Mouse (Mus musculus): ENCODE results near the gene Macrod1.

The Macrod1 gene

DNA sequence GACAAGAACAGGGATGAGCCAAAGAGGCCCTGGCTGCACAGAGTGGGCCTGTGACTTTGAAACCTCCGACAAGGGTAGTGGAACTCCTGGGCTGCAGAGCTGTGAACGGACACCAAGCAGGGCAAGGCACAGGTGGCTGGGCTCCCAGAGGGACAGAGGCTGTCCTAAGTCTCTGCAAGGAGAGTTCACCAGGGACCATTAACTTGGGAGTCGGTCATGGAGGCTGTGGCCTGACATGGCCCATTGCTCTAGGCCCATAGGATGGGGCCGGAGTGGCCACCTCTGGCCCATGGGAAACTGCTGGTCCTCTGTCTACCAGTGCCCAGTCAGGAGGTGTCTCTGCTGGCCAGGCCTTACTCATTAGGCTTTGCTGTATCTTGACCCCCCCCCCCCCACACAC lies 55.1 kb downstream of the Macrod1 start:
- in situ Hi-C loops (cut with MboI, MseI): no loop called here

DNA sequence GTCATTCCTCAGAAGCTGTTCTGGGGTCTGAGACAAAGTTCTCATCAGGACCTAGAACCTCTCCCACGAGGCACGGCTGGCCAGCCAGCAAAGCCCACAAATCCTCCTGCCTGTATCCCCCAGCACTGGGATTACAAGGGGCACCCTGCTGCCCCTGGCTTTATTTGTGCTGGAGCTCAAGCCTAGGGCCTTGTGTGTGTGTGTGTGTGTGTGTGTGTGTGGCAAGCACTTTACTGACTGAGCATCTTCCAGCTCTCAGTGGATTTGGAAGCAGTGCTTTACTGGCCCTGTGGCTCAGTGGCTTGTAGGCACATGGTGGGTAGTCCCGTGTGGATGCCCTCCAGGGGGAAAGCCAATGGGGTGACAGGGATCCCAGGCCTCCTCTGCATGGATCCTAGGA lies 56.0 kb downstream of the Macrod1 start:
- in situ Hi-C loops (cut with MboI, MseI): no loop called here

DNA sequence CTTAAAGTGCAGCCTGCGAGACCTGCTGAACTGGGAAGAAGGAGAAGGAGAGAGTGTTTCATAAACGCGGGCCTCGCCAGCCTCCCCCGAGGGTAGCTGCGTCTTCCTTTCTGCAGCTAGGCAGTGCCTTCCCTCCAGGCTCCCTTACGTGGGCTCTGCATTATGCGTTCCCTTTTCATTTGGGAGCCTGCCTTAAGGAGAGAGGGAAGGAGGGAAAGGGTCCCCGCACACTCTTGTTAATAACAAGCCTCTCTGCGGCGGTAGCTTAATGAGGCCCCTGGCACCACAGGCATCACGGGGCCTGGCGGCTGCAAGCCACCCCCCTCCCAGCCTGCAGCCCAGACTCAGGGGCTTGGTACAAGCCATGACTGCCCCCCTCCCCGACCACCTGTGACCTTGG lies 57.0 kb downstream of the Macrod1 start:
- in situ Hi-C loops (cut with MboI, MseI): no loop called here

DNA sequence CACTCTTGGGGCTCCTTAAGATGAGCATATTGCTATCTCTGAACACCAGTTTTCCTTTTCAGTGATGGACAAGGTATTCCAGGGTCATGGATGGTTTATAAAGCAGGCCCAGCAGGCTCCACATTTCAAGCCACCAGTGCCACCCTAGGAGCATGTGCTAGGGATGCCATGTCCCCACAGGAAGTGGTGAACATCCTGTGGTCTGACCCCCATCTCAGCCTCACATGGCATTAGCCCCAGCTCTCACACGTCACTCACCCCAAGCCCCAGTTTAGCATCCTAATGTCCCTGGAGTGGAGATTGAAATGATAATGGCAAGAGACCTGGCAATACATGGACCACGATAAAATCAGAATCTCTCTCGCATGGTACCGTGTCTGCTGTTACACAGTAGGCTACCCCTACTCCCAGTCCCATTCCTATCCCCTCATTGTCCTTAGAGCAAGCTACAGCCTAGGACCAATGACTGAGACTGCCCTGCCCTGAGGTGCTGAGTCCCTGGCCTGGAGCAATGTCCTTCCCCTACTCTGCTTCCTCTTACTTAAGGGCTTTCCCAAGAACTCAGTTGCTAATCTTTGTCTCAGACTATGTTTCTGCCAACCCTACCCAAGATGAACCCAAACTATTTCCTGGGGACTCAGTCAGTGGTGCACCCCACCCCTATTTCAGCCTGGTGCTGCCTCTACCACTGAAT lies 59.6 kb downstream of the Macrod1 start:
- in situ Hi-C loops (cut with MboI, MseI): no loop called here

DNA sequence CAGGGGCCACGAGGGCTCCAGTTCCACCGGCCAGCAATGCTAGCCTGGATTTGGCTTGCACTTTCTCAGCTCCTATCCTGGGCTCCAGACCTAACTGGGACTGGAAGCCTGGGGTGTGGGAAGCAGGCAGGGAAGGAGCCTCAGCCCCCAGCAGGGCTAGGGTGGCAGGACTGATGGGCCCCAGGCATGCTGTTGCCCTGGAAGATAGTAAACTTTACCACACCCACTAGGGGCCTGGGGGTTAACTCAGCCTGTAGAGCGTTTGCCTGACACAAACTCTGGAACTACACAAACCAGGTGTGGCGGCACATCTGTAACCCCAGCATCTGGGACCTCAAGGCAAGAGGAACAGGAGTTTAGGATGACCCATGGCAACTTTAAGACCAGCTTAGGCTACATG lies 60.5 kb downstream of the Macrod1 start:
- in situ Hi-C loops (cut with MboI, MseI): no loop called here

DNA sequence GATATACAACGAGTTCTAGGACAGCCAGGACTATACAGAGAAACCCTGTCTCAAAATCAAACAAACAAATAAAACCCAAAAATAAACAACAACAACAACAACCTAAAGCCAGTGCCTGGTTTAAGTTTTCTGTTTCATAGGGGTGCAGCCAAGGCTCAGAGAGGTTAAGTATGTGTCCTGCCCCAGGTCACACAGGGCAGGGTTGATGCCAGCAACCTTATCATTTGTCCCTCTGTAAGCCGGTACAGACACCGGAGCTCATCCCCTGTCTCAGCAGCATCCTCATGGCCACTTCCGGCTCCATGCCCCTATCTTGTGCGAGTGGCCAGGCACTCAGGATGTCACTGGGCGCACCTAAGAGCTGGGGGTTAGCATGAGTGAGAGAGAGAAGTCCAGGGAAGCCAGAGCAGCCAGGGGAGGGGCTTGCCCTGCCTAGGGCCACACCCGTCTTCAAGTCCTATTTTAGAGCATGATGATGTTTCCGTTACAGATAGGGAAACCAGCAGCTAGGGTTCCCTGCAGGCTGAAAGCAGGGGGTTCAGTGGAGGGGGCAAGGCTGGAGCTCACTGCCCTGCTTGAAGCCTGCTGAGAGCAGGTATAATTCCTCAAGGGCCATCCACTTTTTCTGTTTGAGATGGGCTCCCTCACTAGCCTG lies 61.2 kb downstream of the Macrod1 start:
- in situ Hi-C loops (cut with MboI, MseI): no loop called here

DNA sequence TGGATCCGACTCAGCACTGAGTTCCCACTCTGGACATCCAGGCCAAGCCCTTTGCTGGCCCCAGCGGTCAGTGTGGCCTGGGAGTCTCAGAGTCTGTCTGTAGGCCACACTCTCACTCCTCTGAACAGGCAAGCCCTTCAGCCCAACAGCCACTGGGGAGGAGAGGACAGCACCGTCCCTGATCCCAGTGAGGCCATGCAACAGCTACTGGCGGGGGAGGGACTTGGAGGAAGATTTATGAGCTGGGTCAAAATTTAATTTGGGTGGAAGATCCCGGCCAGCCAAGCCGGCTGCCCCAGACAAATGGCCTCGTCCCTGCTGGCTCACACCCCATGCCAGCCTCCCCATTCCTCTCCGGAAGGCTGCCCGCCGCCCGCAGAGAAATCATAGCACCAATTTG lies 64.6 kb downstream of the Macrod1 start:
- in situ Hi-C loops (cut with MboI, MseI): no loop called here

DNA sequence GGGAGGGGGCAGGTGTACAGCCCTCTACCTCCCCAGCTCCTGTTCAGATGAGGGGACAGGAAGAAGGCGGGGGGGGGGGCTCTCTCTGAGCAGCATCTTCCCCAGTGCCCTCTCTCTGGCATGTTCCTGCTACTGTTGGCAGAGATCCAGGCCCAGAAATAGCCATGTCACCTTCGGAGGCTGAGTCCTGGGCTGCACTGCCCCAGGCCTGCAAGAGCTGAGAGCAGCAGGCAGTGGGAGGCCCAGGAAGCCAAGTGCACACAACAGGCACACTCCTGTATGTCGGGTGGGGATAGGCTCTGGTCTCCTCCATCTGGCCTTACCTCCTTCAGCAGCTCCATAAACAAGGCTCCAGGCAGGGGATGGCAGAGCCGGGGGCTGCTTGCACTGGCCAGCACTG lies 65.7 kb downstream of the Macrod1 start:
- in situ Hi-C loops (cut with MboI, MseI): no loop called here

DNA sequence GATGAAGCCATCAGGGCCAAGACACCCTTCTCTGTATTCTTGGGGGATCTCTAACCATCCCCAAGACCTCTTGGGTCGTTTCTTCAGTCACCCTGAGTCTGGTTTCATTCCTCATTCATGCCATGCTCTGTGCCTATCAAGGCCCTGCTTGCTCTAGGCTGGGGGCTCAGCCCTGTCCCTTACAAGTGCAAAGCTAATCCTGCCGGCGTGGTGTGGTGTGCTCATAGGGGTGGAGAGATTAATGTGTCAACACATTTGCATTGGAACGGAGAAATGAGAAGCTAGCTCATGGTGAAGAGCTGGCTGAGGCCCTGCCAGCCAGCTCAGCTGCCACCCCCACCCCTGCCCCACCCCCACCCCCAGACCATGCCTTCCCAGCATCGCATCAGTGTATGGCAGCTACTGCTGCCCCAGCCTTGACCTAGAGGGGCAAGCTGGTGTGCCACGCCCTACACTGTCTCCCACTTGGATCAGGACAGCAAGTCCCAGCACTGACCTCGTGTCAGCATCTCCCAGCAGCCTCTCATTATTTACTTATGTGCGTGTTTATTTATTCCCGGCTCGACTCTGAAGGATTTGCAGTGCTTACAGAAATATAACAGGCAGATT lies 66.2 kb downstream of the Macrod1 start:
- in situ Hi-C loops (cut with MboI, MseI): no loop called here

DNA sequence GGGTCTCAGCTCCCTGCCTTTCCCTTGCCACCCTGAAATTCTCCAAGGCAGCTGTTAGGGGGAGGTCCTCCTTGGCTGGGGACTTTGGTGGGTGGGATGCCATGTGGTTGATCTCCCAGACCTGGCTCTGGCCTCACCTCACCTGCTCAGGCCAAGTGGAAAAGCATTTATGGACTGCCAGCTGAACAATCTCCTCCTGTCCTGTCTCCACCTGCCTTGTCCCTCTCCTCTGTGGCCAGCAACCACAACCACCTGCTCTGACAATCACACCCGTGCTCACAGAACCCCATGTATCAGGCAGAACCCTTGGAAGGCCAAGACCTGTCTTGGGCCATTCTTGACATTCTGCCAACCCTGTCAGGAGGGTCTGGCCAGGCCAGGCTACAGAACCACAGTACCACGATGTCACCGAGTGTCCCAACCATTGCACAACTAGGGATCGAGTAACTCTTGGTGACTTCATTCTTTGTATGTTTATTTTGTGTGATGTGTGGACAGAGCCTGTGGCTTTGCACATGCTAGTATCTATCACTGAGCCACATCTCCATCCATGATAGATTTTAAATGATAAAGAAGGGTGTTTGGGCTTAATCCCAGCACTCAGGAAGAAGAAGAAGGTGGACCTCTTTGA lies 69.0 kb downstream of the Macrod1 start:
- in situ Hi-C loops (cut with MboI, MseI): no loop called here

DNA sequence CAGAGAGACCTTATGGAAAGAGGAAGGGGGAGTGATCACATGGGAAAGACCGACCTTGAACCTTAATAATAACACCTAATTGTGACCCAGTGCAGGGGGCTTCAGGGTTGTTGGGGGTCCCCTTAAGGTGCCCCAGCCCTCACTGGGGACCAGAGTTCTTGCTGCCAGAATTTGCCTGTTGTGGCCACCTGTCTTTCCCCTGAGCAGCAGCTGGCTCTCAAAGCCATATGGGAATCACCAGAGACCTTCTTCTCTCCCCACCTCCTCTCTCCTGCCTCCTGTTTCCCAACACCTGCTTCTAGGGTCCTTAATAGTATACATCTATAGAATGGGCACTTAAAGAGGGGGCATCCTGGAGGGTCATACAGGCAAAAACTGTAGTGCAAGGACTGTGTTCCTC lies 69.6 kb downstream of the Macrod1 start:
- in situ Hi-C loops (cut with MboI, MseI): no loop called here

DNA sequence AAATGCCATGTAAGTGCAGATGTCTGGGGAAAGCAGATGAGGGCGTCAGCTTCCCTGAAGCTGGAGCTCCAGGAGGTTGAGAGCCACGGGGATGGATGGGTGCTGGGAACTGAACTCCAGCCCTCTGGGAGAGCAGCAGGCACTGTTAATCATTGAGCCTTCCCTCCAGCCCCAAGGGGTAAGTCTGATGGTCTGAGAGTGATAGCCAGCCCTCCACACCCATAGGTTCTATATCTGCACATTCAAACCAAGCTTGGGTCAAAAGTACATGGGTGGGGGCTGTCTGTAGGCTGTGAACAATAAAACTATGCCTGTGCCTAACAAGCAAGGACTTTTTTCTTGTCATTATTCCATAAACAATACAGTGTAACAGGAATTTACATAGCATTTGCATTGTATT lies 70.3 kb downstream of the Macrod1 start:
- in situ Hi-C loops (cut with MboI, MseI): no loop called here

DNA sequence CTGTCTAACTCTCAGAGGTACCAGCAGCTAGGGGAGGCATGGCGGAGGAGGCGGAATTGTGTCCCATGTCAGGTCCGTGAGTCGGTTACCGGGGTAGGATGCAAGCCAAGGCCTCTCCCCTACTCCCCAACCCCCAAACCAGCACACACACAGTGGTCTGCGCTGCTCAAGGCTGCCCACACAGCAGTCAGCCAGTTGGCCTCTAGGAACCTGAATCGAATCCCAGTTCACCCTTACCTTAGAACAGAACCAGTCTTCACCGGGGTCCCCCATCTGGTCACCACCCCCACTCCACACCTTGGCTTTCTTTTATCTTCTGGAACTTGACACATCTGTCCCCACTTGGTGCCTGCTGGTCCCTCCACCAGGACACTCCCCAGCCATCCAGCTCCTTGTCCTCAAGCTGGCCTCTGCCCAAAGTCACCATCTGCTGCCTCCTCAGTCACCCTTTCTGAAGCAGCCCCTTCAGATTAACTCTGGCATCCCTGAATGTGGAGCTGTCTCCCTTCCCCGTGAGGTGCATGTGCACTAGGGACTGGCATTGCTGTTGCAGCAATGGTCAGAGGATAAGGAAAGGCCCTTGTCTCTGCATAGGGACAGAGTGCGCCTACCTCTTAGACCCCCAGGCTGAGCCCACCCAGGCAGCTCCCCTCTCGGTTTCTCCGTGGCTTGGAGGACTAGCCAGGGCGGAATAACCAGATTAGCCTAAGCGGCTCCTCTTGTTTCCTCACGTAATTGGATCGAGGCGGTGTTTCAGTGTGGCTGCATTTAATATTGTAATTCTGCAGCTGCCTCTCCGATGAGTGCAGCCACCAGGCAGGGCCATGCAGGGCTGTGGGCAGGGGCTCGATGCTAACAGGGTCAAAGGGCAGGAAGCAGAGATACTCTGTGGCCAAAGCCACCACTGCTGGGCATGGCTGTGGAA lies 72.2 kb downstream of the Macrod1 start:
- in situ Hi-C loops (cut with MboI, MseI): no loop called here

DNA sequence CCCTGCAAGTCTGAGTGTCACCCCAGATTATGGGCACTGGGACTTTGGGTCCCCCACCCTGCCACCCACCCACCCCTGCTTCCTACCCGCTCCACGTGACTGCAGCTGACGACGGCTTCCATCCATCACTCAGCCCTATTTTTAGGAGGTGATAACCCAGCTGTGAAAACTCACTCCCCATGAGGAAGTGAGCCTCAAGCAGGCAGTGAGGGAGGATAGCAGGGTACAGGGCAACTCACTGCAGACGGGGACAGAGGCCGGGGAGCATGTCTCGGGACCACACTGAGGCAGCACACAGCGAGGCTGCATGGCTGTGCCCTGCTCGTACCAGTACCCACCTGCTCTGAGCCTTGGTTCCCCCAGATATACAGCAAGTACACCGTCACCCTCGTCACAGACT lies 73.7 kb downstream of the Macrod1 start:
- in situ Hi-C loops (cut with MboI, MseI): no loop called here

DNA sequence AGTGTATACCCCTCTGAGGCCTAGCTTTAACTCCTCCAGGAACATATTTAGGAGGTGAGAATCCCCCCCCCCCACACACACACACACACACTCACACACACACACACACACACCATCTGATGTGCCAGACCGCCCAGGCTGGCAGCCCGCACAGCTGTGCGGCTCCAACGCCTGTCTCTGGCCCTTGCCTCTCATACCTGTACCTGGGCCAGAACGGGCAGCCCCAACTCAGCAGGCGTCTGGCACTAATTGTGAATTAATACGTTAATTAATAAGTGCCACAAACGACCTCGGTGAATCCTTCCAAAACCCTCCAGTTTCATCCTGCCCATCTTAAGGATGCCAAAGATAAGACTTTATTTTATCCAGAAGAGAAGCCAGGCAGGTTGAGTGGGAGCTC lies 76.8 kb downstream of the Macrod1 start:
- in situ Hi-C loops (cut with MboI, MseI): no loop called here

DNA sequence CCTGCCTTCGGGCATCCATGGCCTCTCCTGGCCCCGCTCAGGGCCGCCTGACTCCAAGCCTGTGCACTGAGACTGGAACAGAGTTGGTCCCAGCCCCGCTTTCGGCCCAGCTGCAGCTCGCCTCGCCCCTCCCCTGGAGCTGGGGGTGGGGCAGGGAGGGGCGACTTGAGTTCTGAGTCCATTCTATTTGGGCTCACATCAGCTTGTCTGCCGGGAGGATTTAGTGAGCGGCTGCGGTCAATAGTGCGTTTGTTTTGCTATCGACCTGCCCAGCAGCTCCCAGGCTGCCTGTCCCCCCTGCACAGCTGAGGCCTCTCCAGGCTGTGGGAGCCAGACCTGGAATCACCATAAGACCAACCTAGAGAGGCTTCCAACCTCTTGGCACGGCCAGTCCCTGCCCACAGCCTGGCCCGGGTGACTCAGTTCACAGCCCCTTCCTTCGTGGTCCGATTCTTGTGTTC lies 78.1 kb downstream of the Macrod1 start:
- in situ Hi-C loops (cut with MboI, MseI): no loop called here

DNA sequence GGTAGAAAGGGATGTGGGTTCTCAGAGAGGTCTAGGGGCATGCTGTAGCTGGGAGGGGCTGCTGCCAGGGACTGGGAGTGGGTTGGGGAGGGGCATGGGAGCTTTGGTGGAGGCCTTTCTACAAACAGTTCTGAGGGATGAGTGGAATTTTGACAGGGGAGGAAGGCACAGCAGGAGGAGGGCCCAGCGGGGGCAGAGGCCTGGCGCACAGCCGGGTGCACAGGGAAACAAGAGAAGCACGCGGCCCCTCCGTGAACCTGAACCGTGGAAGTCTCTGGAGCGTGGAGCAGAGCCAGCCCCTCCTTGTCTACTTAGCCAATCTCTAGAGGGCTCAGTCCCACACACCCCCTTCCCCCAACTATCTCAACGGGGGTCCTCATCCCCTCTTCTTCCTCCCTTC lies 78.9 kb downstream of the Macrod1 start:
- in situ Hi-C loops (cut with MboI, MseI): no loop called here

DNA sequence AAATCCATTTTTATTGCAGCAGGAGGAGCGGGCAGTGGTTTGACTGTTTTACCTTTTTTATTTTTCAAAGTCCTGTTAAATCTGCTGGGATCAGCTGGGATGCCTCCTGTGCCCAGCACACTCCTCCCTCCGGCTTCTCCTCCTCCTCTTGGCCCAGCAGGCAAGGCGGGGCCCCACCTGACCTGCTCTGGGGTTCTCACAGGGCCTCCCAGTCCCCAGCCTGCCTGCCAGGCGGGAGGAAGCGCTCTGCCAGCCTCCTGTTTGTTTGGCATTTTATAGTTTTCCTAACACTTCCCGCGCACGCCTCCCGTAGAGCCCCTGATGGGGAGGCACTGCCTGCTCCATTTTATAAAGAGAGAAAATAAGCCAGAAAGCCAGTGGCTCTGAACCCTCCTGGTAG lies 79.4 kb downstream of the Macrod1 start:
- in situ Hi-C loops (cut with MboI, MseI): no loop called here

DNA sequence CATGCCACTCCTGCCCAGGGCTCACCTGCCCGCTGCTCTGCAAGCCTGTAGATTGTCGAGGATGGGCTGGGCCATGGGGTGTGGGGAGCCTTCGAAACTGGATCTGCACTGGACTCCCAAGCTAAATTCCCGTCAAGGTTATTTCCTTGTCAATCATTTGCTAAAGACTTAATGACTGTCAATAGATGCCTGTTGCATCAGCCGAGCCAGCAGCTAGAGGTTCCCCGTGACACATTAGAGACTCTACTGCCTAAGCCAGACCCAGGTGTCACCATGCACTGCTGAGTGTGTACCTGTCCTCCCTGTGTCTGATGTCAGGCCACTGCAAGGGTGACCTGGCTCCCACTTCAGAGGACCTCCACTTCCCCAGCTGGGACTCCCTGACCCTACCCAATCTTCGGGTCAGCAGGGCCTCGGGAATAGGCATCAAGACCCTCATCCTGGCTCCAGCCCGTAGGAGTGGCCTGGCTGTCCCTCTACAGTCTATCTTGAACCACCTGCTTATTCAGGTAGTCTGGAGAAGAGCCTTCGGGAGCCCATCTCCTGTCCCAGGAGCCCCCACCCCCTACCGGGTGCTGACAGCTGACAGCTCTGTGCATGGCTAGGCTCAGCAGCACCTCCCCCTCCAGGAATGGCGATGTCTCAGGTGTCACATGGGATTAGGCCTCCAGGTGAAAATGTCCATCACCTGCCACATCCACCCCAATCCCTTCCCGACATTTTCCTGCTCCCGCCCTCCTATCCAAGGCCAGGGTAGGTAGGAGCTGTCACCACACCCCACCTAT lies 80.3 kb downstream of the Macrod1 start:
- in situ Hi-C loops (cut with MboI, MseI): no loop called here

DNA sequence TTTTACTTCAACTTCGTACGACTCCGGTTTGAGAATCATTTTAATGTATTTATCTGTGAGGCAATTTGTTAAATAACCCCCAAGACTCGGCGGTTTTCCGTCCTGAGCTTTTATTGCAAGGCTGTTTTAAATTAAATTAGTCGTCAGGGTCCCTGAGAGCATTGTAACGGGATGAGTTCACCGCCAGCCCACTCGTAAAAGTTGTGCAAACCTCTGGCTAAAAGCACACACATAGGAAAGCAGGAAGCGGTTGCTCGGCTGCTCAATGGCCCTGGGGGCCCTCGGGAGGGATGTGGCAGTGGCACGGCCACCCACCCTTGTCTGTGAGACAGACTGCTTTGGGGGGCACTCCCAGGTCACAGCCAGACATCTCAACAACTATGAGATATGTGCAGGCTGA lies 81.7 kb downstream of the Macrod1 start:
- in situ Hi-C loops (cut with MboI, MseI): no loop called here

DNA sequence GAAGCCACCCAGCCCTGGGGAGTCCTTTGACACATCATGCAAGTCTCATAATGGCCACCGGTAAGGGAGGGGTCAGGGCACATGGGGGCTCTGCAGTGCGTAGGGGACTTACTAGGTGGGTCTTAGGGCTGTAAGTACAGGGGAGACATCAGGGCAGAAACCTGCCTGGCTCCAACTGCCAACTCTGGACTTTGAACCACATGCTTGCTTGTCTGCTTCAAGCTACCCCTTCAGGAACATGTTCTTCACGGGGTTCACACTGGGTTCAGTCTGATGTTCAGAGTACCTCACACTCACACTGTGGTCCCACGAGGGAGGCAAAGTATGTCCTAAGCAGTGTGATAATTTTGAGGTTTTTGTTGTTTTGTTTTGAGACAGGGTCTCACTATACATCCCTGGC lies 82.7 kb downstream of the Macrod1 start:
- in situ Hi-C loops (cut with MboI, MseI): no loop called here
